Mouse (Mus musculus) adrenal gland, postnatal 25 days (tissue): ENCODE results near the gene Celsr1. TPM values are rescaled to one million over a fixed set of nuclear protein-coding genes. Genes with fewer than 3 reads are reported as not detected.
A peak's percentile ranks its signal among the peaks of the same experiment; 100 is the strongest.

Experiments used
- DNase-seq: peaks from one replicate; pipeline ENCODE4 v3.0.0; 2021; ENCODE audit warnings: mixed read lengths
- total RNA-seq: library from RNA; stranded (reverse); gene quantifications from 2 replicates; pipeline ENCODE4 v1.2.3, GENCODE M21; 2021

Gene Celsr1
- total RNA-seq, 1 experiment from 2014 or later = 8.7 TPM

DNA sequence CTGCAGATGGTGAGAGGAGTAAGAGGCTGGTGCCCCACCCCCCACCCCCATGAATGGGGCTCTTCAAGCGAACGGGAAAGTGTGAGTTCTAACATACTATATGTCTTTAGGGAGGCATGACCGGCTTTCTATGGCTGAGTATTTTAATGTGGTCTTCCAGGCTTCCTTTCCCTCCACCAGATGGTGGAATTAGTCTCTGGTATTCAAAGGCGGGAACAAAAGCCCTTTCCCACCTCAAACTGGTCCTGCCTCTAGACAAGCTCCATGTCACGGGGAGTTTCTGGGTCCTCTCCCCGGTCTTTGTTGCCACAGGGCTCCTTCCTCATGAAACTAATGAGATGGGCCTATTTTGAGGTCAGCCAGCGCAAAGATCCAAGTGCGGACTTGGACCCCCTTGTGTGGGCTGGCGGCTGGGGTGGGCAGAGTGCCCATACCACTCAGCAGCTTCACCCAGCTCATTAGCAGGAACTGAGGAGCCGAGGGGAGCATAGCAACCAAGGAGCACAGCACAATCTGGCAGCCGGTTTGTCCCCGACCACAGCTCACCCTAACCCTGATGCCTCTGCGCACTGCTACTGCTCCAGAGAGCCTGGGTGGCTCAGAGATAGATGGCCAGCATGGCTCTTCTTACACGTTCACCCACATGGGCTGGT, 39.5 kb downstream of the Celsr1 start:
- DNase-seq = no peak

DNA sequence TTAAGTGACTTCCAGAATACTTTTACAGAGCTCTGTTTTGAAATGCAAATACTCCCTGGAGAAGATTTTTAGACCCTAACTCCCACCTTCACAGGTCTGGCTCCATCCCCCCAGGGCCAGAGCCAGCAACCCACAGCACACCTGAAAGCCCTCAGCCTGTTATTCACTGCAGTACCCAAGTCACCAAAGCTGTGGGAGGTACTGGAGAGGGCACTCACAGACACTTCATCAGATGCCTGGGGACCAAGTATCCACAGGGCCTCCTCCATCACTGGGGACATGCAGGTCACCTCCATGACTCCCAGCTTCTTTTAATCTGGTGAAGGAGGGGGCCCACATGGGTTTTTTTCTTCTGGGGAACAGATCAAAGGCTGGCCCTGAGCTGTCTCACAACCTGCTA, 40.2 kb downstream of the Celsr1 start:
- no peak for DNase-seq

DNA sequence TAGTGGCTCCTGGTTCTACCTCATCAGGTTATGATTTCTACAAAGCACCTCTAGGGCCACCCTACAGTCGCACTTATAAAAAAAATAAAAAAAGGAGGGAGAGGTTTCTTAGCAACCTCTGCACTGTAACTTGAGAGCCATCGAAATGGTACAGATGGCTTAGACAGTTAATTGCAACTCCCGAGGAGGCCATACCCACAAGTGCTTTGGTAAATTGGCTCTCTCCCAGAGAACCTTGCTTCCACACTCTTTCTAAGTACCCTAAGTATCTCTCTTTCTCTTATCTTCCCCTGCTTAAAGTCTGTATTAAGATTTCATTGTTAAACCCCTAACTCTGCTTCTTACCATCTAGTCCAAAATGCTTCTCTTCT, 41.5 kb downstream of the Celsr1 start:
- DNase-seq = no peak

DNA sequence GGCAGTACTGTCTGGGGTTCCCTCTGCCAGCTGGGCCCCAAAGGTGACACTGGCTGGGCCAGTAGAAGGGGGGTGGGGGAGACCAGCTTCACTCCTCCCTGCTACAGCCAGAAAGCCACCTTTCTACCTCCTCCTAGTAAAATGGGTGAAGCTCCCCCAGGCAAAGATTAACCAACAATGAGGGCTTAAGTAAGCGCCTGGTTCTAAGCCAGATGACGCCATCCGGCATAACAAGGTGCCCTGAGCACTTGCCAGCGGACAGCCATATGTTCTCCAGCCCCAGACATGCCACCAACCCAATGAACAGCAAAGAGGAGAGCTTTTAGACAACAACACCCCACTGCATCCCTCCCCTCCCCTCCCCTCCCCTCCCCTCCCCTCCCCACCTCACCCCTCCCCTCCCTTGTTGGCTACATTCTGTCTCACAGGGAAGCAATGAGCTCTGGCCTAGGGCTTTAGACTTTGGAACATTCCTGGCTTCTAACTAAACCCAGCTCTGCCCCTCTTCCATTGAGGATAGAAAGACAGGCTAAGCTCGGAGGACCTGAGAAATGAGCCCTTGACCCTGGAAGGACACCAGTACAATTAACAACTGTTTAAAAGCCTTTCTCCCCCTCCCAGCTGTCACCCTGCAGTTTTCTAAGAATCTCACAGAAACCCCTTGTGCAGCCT, 42.0 kb downstream of the Celsr1 start:
- no peak for DNase-seq

DNA sequence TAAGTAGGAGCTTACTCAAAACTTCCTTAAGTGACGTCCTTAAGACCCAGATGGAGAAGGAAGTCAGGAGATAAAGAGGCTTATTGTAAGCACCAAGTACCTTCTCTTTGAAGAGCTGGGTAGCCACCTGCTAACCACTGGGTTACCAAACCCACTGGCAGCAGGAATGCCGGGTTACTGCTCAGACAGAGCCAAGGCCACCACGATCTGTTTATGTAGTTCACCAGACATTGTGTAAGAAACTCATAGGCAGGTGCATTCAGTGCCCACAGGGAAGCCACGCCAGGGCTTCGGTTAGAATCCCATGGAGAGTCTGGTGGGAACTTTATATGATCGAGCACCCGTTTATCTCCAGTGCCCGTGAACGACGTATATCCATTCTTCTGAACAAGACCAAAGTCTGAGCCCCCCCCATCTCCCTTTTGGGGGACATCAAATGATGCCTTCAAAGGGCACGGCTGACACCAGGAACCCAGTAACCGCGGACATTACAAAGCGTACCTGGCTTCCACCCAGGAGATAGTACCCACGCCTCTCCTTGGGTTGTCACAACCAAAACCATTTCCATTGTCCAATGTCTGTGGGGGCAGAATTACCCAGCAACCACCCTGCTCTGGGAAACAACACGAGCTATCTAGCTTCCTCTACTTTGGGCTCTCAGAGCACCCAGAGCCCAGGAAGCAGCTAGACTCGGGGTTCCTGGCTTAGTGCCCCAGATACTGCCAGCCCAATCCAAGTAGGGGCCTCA, 42.7 kb downstream of the Celsr1 start:
- no peak for DNase-seq

DNA sequence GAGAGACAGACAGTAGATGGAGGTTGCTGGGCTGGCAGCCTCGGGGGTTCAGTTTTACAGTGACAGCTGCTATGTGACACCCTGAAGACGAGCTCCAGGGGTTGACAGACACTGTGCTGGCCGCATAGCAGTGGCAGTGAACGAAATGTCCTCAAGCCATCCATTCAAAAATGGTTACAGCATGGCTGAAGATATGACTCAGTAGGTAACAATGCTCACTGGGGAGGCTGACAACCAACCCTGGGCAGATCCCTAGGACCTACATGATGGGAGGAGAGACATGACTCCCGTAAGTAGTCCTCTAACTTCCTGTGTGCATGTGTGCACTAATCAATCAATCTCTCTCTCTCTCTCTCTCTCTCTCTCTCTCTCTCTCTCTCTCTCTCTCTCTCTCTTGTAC, 45.7 kb downstream of the Celsr1 start:
- DNase-seq = no peak

DNA sequence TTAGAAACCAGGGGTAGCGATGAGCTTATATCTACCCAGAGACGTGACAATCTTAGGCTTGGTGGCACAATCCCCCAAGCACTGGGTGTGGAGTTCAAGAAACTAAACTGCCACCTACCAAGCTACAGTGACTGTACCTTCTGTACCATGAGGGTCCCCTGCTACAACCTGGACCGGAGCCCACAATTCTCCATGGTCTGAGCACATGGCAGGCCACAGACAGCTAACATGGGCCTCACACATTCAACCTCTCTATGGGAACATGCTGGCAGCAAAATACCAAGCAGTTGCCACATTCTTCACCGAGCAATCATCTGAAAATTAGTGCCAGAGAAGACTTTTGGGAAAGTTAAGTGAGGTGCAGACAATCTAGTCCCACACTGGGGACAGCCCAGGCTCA, 47.4 kb downstream of the Celsr1 start:
- no peak for DNase-seq

DNA sequence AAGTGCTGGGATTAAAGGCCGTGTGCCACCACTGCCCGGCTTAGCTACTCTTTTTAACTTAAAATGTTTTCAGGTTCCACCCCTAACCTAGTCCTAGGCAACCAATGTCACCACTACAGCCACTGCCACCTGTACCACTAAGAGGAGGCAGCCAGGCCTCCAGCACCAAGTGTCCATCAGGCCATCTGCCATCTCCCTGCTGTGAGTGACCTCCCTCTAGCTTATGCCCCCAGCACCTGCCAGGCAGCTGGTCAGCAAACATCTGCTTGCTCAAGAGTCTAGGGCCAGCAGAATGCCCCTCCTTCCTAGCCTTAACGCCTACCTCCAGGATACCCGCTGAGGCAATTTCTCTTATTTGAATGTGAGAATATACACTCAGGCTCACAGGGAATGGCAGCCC, 48.0 kb downstream of the Celsr1 start:
- DNase-seq = no peak

DNA sequence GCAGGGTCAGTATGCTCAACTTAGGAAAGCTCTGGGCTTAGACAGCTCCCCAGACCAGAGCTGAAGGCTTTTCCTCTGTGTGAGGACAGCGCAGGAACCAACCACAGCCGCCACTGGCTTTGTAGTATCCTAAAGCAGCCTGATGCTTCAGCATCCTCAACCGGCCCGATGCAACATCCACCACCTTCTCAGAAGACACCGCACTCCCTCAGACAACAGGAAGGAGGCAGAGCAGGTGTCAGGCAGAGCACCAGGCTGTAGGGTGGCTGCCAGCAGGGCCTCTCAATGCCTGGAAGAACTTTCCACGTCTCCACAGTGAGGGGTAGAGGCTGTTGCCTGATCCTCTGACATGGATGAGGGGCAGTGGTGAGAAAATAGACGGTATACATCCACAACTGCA, 50.4 kb downstream of the Celsr1 start:
- no peak for DNase-seq

DNA sequence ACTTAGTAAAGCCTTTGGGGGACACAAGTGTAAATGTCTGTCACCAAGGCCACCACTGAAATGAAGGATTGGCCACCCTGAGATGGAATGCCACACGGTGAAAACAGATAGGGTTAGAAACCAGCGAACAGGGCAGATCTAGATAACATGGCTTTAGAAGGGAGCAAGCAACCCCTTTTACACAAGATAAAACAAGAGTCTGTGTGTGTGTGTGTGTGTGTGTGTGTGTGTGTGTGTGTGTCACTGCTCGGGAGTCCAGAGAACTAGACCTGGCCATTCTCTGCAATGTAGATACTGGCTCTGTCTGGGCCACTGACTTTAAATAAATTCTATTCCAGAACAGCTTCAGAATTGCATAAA, 51.2 kb downstream of the Celsr1 start:
- no peak for DNase-seq

DNA sequence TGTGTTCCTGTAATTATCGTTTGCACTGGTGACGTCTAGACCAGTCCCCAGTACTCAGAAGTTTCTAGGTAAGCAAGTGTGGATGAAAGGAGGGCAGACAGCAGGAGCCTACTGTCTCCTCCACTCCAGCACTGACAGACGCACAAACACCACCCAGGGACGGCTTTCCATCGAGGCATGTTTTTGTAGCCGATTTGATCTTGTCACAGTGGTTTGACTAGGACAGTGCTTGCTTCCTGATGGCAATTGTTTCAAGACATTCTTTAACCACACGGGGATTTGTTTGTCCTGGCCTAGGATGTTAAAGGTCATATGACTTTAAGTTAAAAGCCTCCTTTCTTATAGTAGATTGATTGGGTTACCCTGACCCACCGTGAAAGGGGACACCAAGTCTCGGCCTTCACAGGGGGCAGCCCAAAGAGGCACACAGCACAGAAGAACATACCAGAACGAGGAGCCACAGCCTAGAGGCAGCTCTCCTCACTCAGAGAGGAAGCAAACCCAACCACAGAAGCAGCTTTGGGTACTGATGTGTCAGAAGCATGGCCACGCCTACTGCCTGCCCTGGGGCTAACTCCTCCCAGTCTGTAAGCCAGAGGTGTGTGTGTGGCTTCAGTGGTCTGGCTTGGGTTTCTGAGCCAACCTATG, 51.7 kb downstream of the Celsr1 start:
- DNase-seq = no peak

DNA sequence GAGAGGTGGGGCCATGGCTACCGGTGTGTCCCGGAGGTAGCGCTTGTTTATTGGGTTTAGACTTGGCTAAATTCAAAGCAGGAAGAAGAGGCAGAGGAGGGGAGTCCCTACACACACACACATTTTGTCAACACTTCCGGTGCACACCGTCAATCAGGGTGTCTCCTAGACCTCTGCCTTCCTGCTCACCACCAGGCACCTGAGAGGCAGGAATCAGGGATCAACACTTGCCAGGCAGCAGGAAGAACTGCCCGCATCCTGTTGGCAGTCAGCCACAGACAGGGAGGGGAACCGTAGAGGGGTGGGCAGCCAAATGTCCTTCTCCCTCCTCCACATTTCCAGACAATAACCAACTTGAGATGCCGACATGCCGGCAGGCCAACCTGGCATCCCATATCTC, 56.5 kb downstream of the Celsr1 start:
- peak; percentile 27 for DNase-seq

DNA sequence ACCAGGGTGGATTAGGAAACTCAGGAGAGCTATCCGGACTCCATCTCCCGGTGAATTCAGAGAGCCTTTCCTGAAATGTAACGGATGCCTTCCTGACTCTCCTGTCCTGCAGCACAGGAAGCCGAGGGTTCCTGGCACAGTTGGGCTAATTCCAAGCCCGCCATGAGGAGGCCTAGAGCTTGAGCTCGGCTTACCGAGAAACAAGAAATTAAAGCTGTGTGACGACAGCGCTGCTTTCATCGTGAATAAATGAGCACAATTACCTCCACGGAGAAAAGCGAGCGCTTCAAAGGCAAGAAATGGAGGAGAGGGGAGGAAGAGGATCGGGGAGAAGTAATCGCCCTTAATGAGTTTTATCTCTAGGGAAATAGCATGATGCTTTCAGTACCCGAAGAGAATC, 57.8 kb downstream of the Celsr1 start:
- DNase-seq = no peak

DNA sequence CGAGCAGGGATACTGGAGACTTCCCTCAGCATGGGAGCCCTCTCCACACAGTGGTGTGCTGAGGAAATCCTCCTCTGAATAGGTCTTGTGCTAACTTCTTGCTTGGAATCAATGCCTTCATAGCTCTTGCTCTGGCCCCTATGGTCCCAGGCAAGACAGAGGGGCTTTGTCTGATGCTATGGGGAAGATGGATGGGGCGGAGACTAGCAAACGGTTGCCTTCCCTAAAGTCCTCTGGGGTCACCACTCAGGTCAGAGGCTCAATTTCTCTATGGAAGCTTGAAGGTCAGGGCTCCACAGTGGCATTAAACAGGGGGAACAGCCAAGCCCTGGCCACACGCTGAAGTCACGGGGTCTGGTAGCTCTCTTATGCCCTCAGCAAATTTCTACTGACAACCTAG, 62.0 kb downstream of the Celsr1 start:
- DNase-seq = no peak

DNA sequence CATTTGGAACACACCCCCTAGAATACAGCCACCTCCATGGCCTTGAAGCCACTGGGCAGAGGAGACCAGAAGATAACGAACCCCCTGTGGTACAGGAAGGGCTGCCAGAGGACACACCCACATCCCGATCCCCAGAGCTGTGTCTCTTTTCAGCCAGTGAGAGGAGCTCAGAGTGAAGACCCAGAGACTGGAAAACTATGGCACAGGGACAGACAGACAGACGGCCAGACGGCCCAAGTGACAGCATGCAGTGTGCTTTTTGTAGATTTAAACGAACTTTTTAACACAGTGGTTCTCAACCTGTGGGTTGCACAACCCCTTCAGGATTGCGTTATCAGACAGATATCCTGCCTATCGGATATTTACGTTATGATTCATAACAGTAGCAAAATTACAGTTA, 63.1 kb downstream of the Celsr1 start:
- no peak for DNase-seq

DNA sequence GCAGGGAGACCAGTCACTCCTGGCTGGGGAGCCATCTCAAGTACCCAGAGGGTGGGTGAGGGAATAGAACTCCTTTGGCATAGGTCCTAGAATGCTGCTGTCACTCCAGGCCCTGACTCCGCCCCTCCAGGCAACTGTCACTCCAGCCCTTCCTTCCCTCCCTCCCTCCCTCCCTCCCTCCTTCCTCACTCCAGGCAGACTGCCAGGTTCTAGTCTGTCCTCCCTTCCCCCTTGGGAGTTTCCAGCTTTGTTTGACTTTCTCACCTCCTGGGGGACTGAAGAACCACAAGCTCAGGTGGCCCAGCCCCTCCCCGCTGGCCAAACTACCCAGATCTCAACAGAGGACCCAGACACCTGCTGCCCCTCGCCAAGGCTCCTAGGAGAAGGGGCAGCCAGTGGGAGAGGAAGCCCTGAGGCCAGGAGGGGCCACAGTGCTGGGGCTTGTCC, 63.8 kb downstream of the Celsr1 start:
- DNase-seq = peak; percentile 64

DNA sequence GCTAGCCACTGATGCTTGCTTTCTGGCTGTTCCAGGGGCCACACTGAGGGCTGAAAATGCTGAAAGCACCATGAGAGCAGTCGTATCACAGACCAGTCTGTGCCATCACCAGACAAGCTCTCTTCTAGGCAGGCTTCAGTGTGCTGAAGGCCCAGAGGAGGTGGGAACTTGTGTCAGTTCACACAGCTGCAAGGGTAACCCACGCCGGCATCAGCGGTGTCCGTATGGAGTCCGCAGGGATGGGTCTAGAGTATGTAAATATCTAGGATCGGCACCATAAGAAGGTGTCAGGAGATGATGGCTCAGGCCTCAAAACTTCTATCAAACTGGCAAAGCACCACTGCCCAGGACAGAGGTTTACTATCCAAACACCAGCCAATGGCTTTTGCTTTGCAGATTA, 64.3 kb downstream of the Celsr1 start:
- no peak for DNase-seq

DNA sequence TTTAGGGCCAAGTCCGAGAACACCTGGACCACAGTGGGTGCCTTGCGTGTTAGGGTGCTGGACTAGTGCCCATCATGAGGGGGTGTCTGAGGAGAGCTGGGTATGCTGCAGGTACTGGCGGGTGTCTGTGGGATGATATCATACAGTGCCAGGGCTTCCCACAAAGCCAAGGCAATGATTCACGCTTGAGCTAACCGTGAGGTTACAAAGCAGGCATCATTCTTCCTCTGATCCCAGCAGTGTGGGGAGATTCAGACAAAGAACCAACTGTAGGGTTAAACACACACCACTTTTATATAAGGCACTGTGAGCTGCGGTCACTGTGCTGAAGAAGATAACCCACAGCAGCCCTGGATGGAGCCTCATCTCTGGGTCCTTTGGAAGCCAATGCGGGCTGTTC, 67.5 kb downstream of the Celsr1 start:
- DNase-seq = no peak

DNA sequence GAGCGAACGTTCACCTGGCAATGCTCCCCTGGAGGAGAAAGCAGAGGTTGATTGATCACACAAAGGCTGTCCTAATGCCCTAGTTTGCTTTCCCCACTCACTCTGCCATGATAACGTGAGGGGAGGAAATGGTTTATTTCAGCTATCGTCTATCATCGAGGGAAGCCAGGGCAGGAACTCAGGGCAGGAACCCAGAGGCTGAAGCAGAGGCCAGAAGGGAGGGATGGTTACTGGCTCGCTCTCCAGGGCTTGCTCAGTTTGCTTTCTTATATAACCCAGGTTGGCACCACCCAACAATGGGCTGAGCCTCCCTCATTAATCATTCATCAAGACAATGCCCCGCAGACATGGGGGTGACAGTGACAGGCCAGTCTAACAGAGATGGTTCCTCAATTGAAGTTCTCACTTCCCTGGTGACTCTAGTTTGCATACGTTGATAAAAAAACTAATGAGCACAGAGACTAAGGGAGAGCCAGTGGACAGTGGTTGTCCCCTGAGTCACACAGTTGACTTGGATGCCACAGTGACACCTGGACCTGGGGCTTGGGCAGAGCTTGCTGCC, 70.2 kb downstream of the Celsr1 start:
- DNase-seq = no peak

DNA sequence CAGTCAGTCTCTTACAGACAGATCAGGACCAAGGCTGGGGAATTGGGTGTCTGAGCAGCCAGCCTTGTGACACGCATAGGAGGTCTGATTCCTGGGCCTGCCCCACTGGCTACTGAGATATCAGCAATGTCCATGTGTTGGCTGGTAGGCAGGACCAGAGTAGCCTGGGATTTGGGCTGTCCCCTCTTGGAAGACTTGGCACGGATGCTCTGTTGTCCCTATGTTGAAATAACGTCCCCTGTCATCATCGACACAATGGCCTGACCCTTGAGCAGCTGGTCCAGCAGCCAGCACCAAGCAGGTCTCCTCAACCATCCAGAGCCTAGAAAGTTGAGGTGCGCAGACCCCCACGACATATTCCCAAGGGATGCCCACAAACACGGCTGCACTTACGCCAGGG, 70.9 kb downstream of the Celsr1 start:
- DNase-seq = no peak

DNA sequence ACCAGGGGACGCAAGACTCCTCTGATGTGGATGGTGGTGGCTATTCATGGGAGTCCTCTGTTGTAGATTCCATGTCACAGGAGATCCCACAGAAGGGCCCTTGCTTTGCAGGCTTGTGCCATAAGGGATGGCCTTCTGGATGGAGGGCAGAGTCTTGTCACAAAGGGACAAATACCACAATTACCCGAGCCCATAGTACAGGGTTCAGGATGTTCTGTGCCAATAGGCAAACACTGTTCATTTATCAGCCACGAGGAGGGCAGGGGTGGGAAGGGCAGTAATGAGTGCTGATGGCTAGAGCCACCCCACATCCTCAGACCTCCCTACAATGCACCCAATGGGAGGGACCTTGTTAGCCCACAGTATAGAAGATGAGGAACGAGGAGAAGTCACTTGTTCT, 71.9 kb downstream of the Celsr1 start:
- DNase-seq = no peak

DNA sequence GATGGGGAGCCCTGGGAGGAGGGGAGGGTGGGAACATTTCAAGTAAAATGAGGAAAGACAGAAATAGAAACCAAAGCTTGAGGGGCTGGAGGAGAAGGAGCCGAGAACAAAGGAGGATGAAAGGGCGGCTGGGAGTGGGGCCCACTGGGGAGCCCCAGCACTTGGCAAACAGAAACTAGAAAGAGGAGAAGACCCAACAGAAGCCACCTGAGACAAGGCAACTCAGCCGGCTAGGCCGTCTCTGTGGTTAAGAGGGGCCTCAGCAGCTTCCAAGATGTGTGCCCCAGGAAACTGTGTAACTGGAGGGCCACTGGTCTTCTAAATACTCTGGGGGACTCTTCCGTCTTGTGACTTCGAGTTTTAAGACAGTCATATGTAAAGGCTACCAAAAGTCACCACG, 72.4 kb downstream of the Celsr1 start:
- no peak for DNase-seq

DNA sequence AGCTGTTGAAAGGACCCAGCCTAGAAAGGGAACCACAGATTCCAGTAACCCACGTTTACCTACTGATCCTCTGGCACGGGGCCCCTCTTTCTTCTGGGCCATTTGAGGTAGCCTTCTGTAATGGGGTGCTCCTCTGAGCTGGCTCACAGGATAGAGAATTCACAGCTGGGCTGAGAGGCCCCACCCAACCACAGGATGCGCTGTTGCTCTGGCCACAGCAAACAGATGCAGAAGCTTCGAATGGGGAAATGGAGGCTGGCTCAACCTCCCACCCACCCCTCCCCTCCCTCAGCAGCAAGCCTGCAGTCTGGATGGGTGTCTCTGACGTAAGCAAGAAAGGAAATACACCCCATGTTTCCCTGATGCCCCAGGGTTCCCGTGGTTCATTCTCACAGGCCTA, 77.4 kb downstream of the Celsr1 start:
- DNase-seq = no peak
